Mouse (Mus musculus): ENCODE measurements at regions not wholly inside any gene's neighbourhood (a gene's known extent, or its start where the extent isn't known, plus 50 kb on each side); places are given as distances from the start of the nearest gene placed in this dataset.

DNA sequence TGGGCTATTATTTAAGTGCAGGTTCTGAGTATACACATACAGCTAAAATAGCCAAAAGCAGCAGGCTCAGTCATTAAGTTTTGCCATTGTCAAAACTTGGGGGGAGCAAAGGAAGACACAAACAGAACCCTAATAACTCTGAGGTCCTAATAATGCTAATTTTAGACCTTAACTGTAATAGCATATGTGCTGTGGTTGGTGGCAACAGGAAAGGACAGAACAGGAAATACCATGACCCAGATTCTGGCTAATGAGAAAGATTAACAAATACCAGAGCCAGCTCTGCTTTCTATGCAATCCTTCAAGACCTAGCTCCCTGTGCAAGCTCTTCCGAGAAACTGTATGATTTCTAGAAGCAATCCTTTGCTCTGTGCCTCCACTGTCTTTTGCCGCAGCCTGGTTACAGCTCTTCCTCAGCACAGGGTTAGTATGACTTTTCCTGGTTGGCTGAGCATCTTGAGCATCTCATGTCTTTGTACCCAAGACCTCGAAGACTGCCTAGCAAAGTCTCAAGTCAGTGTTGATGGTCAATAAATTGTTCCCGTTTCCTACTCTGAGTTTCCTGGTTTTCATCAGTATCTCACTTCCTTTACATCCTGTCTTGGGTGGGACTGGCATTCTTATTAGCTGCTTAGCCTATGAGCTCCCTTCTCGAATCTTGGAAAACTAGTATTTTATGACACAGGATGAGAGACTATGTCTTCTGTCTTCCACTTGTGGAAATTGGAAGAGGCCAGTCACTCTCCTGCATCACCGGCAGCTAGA lies 49.9 kb upstream of the Eed start:
- H3K9me3 ChIP-seq (replicated peaks; ENCODE audit: insufficient read depth, low read length): no peaks in the 10 kb centered on the region
- no peak for TF ChIP-seq CTCF (IDR thresholded peaks at IDR 0.05 in 2 of 3, conservative IDR thresholded peaks at IDR 0.05 in 1 of 3; ENCODE audit: control insufficient read depth in 1 of 3, insufficient read depth in 1 of 3, low read depth in 2 of 3, low read length in 3 of 3, poor library complexity in 1 of 3, severe bottlenecking in 1 of 3)
- no peak for TF ChIP-seq BHLHE40 (IDR thresholded peaks at IDR 0.05; ENCODE audit: borderline replicate concordance, low read depth, low read length)
- TF ChIP-seq NRF1 (IDR thresholded peaks at IDR 0.05; ENCODE audit: insufficient read depth, low read depth, low read length, poor library complexity, severe bottlenecking): no peak
- TF ChIP-seq MXI1 (IDR thresholded peaks at IDR 0.05; ENCODE audit: low read depth, low read length): no peak
- no peaks in the 10 kb centered on the region for H3K36me3 ChIP-seq (ENCODE audit: control insufficient read depth in 1 of 2, insufficient read depth in 2 of 2, low read length in 2 of 2)
- no peak overlapping the region for H3K9ac ChIP-seq (ENCODE audit: control insufficient read depth, low read depth, low read length, poor library complexity, severe bottlenecking)
- H3K4me1 ChIP-seq (ENCODE audit: control insufficient read depth in 1 of 2, insufficient read depth in 2 of 2, low read length in 2 of 2): no peaks in the 10 kb centered on the region
- H3K79me2 ChIP-seq (ENCODE audit: control insufficient read depth, insufficient read depth, low read length, poor library complexity): no peaks in the 10 kb centered on the region
- H3K27ac ChIP-seq (ENCODE audit: control insufficient read depth, low read depth, low read length): no peak overlapping the region
- no peak overlapping the region for H3K4me3 ChIP-seq (ENCODE audit: control insufficient read depth in 1 of 2, insufficient read depth in 1 of 2, low read depth in 2 of 2, low read length in 2 of 2)
- no peaks in the 10 kb centered on the region; a peak in 1 of 4 replicates for H3K27me3 ChIP-seq (ENCODE audit: control insufficient read depth in 1 of 2, insufficient read depth in 2 of 2, low read length in 2 of 2)
- DNase-seq (ENCODE audit: low read depth, low spot score): no peak

GRCm38 (mm10) chr7:90033086-90033485 lies 52.3 kb upstream of the Eed start:
- no peak overlapping the region for H3K9ac ChIP-seq (ENCODE audit: control insufficient read depth, low read depth, low read length, poor library complexity, severe bottlenecking)
- no peak for DNase-seq (ENCODE audit: low read depth, low spot score)
- H3K79me2 ChIP-seq (ENCODE audit: control insufficient read depth, insufficient read depth, low read length, poor library complexity): no peaks in the 10 kb centered on the region
- no peak overlapping the region for H3K4me3 ChIP-seq (ENCODE audit: control insufficient read depth in 1 of 2, insufficient read depth in 1 of 2, low read depth in 2 of 2, low read length in 2 of 2)
- TF ChIP-seq ZC3H11A (IDR thresholded peaks at IDR 0.05; ENCODE audit: low read depth, low read length): no peak
- no peak for TF ChIP-seq RCOR1 (IDR thresholded peaks at IDR 0.05; ENCODE audit: low read depth, low read length)
- TF ChIP-seq EP300 (IDR thresholded peaks at IDR 0.05; ENCODE audit: low read depth in 1 of 2, low read length in 2 of 2): no peak
- no peak for TF ChIP-seq TCF12 (IDR thresholded peaks at IDR 0.05; ENCODE audit: low read depth, low read length)
- TF ChIP-seq TBP (IDR thresholded peaks at IDR 0.05; ENCODE audit: low read depth, low read length): no peak
- TF ChIP-seq NRF1 (IDR thresholded peaks at IDR 0.05; ENCODE audit: insufficient read depth, low read depth, low read length, poor library complexity, severe bottlenecking): no peak
- TF ChIP-seq TAL1 (IDR thresholded peaks at IDR 0.05; ENCODE audit: low read length): no peak
- no peak for TF ChIP-seq POLR2AphosphoS2 (IDR thresholded peaks at IDR 0.05; ENCODE audit: low read length)
- no peak for TF ChIP-seq NELFE (IDR thresholded peaks at IDR 0.05; ENCODE audit: low read depth, low read length)
- no peak for TF ChIP-seq MXI1 (IDR thresholded peaks at IDR 0.05; ENCODE audit: low read depth, low read length)
- TF ChIP-seq MYB (IDR thresholded peaks at IDR 0.05; ENCODE audit: low read depth, low read length): no peak
- no peak for TF ChIP-seq KAT2A (conservative IDR thresholded peaks at IDR 0.05; ENCODE audit: low read depth, low read length)
- no peak for TF ChIP-seq MAX (IDR thresholded peaks at IDR 0.05; ENCODE audit: low read length)
- TF ChIP-seq E2F4 (IDR thresholded peaks at IDR 0.05; ENCODE audit: borderline replicate concordance, low read depth, low read length): no peak
- no peak for TF ChIP-seq MEF2A (IDR thresholded peaks at IDR 0.05; ENCODE audit: extremely low read depth, insufficient replicate concordance, low read depth, low read length, poor library complexity, severe bottlenecking)
- TF ChIP-seq BHLHE40 (IDR thresholded peaks at IDR 0.05; ENCODE audit: borderline replicate concordance, low read depth, low read length): no peak
- no peak overlapping the region for H3K27ac ChIP-seq (ENCODE audit: control insufficient read depth, low read depth, low read length)
- no peaks in the 10 kb centered on the region; a peak in 1 of 4 replicates for H3K27me3 ChIP-seq (ENCODE audit: control insufficient read depth in 1 of 2, insufficient read depth in 2 of 2, low read length in 2 of 2)
- no peaks in the 10 kb centered on the region for H3K4me1 ChIP-seq (ENCODE audit: control insufficient read depth in 1 of 2, insufficient read depth in 2 of 2, low read length in 2 of 2)
- H3K9me3 ChIP-seq (replicated peaks; ENCODE audit: insufficient read depth, low read length): no peaks in the 10 kb centered on the region
- H3K36me3 ChIP-seq (ENCODE audit: control insufficient read depth in 1 of 2, insufficient read depth in 2 of 2, low read length in 2 of 2): no peaks in the 10 kb centered on the region

All from MEL (cell line).